Mouse (Mus musculus) thymus, adult 2 months (tissue): ENCODE measurements around the gene Mknk1.

ENCODE experiments used
- CTCF ChIP-seq: fragments of 200-500 bp; IDR thresholded peaks from 2 replicates; pipeline ENCODE4 v1.5.1; 2012; ENCODE audit warnings: mild to moderate bottlenecking, control low read depth, low read length, moderate library complexity, borderline replicate concordance; ENCODE audit not compliant: control insufficient read depth, poor library complexity, insufficient read depth; ENCODE audit errors: extremely low read depth
- POLR2A ChIP-seq: fragments of 200-500 bp; IDR thresholded peaks from 2 replicates; pipeline ENCODE4 v1.6.1; 2012; ENCODE audit warnings: mild to moderate bottlenecking, low read length, control low read depth, moderate library complexity; ENCODE audit not compliant: control insufficient read depth, poor library complexity, insufficient read depth; ENCODE audit errors: extremely low read depth

- TF ChIP-seq CTCF = no peak
- TF ChIP-seq POLR2A = no peak
Measured at GRCm38 (mm10) chr4:115878216-115878678, 39.2 kb downstream of the Mknk1 start.
